Mouse (Mus musculus) bone marrow macrophage, adult 2 months (primary cell): ENCODE results near the gene Fnbp1l.

Experiments used
- CTCF ChIP-seq: IDR thresholded peaks from 2 replicates; pipeline ENCODE4 v1.5.1; 2012; ENCODE audit warnings: low read depth, mild to moderate bottlenecking, low read length, moderate library complexity
- POLR2A ChIP-seq: IDR thresholded peaks from 2 replicates; pipeline ENCODE4 v1.6.1; 2012; ENCODE audit warnings: mild to moderate bottlenecking, low read depth, low read length, borderline replicate concordance

GRCm38 (mm10) chr3:122599291-122599690 lies 20.2 kb downstream of the Fnbp1l start:
- TF ChIP-seq CTCF = no peak
- no peak for TF ChIP-seq POLR2A
